Mouse (Mus musculus): ENCODE data around the gene Slc35d3.
A peak's percentile ranks its signal among the peaks of the same experiment; 100 is the strongest.

The Slc35d3 gene

DNA sequence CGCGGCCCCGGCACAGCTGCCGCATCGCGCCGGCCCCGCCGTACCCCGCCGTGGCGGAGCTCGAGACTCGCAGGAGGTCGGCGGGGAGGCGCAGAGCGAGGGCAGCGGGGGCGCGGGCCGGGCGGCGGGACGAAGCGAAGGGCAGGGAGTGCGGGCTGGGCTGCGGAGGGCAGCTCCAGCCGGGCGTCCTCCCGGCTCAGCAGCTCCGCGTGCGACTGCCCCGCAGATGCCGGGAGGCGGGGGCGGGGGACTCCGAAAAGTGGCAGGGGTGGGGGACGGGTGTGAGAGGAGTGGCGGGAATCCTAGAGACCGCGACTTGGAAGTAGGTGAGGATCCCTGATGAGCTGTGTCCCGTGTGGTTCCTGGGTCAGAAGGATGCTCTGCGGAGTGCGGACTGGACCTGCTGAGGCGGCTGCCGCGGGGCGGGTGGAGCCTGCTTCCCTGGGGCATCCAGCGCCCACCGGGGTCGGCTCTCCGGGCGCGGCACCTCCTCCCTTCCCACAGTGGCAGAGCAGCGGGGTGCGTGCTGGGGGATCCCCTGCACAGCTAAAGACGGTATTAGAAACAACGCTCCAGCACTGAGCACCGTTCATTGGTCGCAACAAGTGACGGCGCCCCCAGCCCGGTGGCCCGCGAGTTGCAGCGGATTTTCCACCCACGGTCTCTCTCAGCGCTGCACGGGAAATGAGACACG, at the start of gene Slc35d3:
TSS of gene Slc35d3 (minus strand) at position 462 of the 694 bp plus-strand sequence.
- peak; percentile 50 to 55 for DNase-seq

DNA sequence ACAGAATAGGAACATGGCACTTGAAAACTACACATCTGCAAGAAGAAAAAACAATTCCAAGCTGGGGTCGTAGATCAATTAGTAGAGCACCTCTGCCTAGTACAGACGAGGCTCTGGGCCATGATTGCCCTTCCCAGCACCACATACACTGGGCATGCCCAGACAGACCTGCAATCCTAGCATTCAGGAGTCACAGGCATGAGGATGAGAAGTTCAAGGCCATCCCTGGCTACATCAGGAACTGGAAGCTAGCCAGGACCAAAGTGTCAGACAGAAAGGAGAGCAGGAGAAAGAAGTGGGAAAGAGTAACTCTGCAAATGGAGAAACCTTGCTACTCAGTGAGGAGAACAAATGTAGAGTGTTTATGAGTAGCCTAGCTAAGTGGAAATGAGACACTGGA, 48.9 kb upstream of the Slc35d3 start:
- DNase-seq: no peak

DNA sequence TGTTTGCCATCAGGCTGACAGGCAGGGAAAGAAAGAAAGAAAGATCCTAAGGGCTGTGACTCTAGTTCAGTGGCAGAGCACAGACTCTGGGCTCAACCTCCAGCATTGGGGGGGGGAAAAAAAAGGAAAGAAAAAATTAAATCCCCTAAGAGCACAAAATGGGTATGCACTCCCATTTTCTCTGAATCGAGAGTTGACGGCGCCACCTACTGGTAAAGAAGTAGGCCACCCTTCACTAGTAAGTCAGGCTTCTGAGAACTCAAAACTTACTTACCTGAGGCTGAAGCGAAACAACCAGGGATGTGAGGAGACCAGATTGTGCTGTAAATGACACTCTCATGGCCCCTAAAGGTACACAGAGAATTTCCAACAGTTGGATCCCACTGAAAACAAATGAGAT, 42.7 kb upstream of the Slc35d3 start:
- DNase-seq: peak; percentile 56

DNA sequence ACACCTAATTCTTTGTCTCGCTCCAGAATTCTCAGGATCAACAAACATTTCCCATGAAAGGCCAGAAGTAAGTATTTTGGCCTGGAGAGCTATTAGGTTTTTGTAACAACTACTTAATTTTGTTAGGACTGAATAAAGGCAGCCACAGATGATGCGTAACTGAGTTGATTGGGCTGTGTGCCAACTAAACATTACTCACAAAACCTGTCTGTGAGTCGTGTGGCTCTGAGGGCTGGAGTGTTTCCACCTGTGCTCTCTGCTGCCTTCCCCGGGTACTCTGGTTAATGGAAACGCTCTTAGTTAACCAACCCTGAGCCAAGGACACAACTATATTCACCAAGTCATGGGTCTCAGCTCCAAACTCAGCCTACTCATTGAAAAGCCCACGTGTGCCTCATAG, 41.9 kb upstream of the Slc35d3 start:
- peak; percentile 5 to 16 for DNase-seq

DNA sequence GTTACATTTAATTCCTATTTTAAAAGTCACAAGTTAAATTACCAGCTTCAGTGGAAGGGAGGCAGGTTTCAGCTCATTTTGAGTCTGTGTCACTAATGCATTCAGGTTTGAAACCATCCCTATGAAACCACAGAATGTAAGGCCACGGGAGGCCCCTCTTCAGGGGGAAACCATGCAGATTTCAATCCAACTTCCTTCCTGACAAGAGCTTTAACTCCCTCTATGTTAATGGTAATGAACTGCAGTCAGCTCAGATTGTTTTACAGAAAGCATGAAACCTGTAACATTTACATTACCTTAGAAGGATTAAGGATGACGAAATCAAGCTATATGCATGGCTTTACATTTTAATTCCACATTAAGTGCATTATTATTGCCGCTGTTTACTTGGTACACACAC, 40.4 kb upstream of the Slc35d3 start:
- no peak for DNase-seq

DNA sequence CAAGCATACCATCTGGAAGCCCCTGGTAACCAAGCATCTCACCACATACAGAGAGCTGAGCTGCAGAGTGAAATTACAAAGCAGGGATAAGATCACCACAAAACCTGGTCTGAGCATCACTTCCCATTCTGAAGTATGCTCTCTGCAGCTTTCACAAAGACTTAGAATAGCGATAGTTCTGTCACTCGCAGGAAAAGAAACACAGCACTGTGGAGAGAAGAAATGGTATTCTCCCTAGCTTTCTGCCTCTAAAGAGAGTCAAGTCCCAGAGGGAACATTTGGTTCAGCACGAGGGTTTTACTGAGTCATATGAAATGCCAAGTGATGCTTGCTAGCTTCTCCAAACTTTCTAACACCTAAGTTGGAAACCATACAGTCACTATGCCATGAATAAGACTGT, 38.6 kb upstream of the Slc35d3 start:
- no peak for DNase-seq

DNA sequence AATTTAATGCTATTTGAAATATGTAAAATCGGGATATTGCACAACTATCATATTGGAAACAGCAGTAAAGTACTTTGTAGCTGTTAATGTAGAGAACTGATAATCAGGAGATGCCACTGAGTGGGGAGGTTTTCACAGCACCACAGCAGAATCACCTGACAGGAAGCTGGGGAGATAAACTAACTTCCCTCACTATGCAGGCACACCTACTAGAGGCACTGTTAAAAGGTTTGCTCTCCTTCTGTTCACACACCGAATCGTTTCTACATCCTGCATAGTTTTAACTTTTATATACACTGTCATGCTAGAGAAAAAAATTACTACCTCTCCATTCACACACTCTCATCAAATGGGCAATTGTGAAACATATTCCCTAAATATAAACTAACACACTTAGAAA, 35.0 kb upstream of the Slc35d3 start:
- no peak for DNase-seq

DNA sequence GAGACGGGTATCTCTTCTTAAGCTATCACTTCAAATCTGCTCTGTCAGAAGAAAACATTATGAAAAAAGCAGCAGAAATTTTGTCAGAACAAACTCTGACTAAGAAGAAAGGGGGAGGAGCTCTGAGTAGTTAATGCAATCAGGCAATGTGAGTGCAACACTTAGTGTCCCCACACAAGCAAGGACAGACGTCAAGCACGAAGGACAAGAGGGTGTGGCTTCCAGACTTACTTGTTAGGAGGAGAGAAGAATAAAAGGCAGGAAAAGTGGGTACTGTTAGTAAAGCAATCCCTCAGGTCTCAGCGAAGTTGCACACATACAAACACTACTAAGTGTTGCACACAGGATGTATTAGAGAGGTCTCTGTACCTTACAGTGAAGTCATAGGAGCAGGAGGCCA, 33.1 kb upstream of the Slc35d3 start:
- no peak for DNase-seq

DNA sequence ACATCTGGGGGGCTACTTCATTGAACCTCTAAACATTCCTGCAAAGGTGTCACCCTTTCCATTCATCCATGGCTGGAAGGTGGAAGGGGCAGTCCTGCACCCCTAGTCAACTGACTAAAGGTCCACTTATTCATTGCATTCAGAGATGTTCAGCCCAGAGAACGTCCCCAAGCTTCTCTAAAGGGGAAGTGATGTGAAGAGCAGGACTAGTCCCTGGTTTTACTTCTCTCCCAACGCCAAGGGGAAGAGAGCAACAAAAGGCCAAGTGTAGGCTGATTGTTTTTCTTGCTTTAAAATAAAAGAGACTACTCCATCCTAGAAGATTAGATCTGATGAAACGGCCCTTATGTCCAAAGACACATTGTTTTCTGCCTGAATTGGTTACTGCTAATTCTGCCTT, 29.2 kb upstream of the Slc35d3 start:
- DNase-seq: no peak

DNA sequence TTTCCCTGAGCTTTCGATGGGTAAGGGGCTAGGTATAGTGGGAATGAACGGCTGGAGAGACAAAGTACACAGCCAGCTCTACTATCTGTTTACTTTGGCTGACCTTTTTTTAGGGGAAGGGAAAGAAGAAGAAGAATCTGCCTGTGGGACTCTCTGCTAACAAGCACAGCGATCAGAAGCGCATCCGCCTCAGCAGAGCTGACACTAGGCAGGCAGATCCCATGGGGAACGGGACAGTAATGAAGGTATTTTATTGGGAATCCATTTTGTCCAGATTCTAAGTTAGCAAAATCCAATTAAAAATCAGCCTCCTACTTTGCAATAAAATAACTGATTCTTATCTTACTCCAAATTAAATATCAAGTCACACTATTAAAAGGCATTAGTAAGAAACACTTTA, 27.9 kb upstream of the Slc35d3 start:
- no peak for DNase-seq

DNA sequence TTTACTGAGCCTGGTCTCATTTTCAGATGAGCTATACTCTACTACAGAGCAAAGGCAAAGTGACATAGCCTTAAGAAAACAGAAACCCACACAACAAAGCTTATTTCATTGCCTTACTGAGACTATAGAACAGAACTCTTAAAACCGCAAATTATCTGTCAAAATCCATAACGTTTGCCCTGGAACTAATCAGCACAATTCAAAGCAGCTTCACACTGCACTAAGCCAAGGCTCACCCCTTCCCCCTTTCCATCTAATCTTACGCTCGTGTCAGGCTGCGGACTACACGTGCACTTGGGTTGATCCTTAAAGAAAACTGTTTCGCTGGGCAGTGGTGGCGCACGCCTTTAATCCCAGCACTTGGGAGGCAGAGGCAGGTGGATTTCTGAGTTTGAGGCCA, 26.4 kb upstream of the Slc35d3 start:
- DNase-seq: no peak

DNA sequence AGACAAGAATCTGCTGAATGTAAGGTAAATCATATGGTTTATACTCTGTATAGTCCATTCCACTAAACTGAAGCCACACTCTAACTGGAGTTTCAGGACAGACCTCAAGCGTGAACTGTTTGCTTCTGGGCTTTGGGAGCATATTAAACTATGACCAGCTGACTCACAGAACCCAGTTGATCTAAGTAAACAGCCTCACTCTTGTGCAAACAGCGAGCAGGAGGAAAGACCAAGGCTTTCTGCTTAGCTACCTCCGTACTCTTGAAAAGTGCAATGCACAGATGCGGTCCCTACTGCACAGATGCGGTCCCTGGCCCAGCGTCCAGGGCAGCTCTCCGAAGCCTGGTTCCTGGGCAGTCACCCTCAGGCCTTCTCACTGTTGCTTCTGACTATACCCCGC, 26.0 kb upstream of the Slc35d3 start:
- DNase-seq: no peak

DNA sequence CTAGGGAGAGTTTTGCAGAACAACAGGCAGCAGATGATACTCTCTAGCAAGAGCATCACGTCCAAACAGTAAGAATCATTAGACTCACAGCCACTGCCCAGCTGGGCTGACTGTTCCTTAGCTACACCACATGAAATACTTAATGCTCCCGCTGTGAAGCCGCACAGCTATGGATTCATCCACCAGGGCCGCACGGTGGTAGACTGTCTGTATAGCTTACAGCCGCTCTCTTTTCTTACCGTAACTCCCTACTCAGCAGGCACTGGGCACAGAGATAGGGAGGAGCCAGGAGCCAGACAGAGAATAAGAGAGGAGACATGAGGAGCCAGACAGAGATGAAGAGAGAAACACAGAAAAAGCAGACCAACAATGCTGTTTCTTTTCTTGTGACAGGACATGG, 25.4 kb upstream of the Slc35d3 start:
- no peak for DNase-seq

DNA sequence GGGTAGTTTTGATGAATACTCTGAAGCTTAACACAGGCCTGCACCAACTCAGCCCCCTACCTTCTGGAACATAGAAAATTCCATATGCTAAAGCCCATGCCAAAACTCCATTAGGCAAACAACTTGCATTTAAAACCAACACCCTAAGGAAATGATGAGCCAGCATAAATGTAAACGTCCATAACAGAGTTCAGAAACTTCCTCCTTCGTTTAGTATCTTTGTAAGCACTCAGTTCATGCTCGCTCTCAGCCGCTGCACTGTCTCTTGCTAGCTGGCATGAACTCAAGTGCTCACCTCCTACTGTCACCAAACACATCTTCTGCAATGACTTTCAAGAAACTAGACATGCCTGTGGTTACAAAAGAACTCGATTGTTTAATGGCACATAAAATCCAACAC, 24.1 kb upstream of the Slc35d3 start:
- DNase-seq: no peak

DNA sequence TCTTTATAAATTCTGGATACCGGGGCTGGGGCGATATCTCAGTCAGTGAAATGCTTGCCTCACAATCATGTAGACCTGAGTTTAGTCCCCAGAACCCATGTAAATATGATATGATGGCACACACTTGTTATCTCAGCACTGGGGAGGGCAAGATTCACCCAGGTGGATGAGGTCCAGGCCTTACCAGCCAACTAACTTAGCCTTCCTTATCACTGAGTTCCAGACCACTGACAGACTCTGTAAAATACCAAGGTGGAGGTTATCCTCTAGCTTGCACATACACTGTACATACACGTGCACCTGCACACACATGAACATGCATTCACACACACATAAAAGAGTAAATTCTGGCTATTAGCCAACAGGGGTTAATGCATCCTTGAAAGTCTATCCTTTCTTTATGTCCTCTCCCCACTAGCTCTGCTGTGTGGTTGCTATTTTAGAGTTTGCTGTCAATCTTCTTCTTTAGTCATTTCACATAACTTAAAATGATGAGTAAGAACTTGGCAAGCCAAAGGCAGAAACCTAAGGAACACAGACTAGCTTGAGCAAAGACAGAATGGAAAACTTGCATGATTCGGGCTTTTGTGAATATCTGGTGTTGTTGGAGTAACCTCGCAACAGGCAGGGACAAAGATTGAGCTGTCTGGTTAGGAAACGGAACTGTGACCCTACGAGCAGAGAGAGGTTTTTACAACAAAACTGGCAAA, 4.5 kb upstream of the Slc35d3 start:
- no peak for DNase-seq

DNA sequence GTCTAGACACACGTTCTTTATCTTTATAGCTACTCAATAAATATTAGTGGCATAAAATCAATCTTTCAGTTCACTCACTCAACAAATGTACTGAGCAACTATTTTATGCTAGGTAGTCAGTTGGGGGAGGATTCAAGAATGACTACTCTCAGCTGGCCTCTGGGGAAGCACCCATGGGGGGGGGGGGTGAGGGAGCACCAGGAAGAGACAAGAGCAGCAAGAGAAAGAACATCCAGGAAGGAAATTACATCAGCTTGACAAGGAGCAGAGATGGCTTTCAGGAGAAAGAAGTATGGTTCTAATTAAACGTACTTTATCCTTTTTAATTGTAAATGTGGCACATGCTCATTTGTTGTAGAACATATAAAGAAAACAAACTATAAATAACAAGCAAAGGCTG, 2.4 kb upstream of the Slc35d3 start:
- DNase-seq: no peak

DNA sequence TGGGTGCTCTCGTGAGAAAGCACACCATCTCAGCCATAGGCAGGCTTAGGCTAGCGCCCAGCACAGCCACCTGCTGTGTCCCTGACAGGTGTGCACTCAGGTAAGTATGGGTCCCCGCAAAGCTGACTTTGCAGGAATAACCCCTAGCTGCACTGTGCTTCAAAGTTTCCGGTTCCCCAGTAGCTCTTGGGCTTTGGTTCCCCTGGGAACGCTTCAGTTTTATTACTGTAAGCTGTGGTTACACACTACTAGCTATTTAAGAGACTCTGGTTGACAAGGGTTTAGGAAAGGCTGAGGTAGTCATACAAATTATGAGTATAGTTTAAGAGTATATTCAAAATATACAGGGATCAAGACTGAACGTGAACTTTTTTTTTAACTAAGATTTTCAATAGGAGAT, 1.5 kb upstream of the Slc35d3 start:
- no peak for DNase-seq

DNA sequence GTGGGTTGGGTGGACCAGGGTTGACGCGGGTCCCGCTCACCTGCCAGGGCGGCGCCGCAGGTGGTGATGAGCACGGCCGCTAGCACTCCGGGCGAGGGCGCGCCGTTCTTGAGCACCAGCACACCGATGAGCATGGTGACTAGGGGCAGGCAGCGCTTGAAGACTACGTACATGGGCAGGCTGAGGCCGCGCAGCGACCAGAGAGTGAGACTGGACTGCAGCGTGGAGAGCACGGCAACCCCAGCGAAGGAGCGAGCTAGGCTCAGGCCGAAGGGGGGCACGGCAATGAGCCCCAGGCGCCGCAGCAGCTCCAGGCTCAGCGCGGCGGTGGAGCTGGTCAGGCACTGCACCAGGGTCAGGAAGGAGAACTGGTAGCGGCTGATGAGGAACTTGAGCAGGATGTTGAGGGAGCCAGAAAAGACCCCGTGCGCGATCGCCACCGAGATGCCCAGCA, 688 bp downstream of the Slc35d3 start:
- DNase-seq: peak; percentile 23 to 54

DNA sequence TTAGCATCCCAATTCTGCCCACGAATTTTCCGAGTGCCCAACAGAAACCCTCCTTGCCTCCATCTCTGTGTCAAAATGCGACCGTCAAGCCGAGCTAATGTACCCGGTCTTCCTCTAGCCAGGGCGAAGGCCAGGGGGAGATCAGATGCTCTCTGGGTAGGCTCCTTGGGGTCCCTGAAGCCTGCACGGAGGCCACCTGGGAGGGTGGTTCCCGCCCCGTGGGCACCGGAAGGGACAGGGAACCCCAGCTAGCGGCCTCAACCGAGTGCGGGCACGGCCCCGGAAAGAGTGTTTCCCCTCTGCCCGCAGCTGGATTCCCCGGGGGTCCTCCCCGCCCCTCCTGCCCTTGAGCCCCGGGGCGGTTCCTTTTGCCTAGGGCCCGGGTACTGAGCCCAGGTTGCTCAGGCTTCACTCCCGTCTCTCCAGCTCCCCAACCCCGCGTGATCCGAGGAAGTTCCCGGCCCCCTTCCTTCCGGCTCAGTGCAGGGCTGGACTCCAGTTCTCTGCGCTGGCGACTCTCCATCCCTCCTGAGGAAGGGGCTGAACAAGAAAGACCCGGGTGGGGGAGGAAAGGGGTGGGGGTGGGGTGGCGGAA, 1.4 kb downstream of the Slc35d3 start:
- peak; percentile 26 to 37 for DNase-seq

DNA sequence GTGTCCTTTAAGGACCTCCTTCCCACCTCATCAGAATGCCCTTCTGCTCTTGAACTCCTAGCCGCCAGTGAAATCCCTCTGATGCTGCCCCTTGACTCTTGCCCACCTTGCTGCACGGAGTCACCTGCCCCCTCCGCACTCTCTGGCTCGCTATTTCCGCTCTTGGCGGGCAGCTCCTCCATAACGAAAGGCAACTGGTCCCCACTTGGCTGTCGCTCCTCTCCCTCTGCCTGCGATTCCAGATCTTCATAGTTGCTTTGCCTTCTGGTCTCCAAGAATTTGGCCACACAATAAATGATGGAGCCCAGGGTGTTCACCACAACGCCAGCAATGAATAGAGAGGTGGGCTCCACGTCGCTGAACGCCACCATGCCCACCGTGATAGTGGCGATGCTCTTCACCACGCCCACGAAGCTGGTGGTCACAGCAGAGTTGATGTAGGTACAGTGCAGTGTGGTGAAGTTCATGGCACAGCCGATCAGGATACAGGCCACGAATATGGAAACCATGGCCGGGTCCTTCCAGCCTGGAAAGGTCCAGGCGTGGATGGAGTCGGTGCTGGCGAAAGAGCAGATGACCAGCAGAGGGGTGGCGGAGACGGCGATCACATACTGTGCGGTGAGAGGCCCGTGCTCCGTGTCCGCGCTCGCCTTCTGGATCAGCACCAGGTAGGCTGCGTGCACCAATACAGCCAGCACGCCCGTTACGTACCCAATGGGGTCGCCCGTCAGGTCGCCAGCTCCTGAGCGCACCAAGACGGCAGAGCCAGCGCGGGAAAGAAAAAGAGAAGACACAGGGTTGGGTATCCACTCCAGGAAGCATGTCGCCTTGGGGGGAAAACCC, 2.1 kb downstream of the Slc35d3 start:
- peak; percentile 9 to 10 for DNase-seq

DNA sequence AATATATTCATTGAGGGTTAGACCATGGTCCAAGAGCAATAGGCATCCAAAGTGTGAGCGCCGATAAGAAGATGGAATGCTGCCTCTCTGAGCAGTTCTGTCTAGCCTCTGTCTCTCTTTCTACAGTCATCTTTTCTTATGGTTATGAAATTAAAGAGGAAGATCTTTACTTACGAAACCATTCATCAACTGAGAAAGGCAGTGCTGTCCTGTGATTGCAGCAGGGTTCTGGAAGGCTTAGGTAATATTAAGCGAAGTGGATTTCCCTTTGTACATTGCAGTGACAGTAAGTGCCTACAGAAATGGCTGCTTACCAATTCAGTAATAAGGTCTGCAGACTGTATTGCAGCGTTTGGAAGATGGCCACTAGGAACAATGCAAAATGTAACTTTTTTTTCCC, 11.4 kb downstream of the Slc35d3 start:
- no peak for DNase-seq

DNA sequence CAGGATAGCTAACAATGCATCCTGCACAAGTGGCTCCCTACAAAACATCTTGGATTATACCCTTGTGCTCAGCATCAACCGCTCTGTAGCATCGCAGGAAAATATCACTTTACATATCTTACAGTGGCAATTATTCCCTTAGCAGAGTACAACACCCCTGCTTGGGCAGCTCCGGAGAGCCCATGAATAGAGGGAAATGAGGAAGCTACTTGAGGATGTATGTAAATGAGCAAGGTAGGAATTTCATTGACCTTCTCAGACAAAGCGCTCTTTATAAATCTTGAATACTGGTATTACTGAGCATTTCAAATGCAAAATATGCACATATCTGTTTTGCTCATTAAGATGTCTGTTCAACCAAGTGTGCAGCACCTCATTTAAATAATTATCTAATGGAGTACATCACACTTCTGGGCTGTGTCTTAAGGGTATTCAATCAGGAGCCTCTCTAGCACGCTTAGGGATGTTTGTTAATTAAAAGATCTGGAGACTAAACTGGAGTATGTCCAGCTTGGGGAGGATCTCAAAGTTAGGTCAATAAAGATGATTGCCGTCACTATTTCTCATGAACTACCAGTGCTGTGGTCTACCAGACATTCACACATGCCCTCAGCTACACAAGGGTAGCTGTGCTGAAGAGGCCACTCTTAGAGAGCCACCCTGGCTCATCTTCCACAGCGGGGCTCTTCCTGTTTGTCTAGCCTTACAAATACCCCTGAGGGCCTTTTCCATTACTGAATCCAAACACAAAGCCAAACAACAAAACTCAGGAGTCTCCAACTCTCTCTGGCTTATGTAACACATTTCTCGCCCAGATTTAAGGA, 15.2 kb downstream of the Slc35d3 start:
- DNase-seq: no peak

Measured in kidney, postnatal 4 days (tissue).